Mouse (Mus musculus) ovary, postnatal 14 days (tissue): ENCODE data around the gene 2810408A11Rik.
A peak's percentile ranks its signal among the peaks of the same experiment; 100 is the strongest.

ENCODE experiments used
- DNase-seq: peaks from one replicate; pipeline ENCODE4 v3.0.0; 2022; ENCODE audit warnings: low spot score

The 2810408A11Rik gene

GRCm38 (mm10) chr11:69912716-69913530, 12.1 kb upstream of the 2810408A11Rik start:
- DNase-seq, result no peak

GRCm38 (mm10) chr11:69911701-69912100, 10.9 kb upstream of the 2810408A11Rik start:
- DNase-seq, result no peak

GRCm38 (mm10) chr11:69910781-69911560, 10.2 kb upstream of the 2810408A11Rik start:
- DNase-seq, result no peak

- no peak for DNase-seq
Measured at GRCm38 (mm10) chr11:69910177-69910576, 9.4 kb upstream of the 2810408A11Rik start.

GRCm38 (mm10) chr11:69909174-69909573, 8.4 kb upstream of the 2810408A11Rik start:
- no peak for DNase-seq

GRCm38 (mm10) chr11:69908645-69909044, 7.9 kb upstream of the 2810408A11Rik start:
- DNase-seq, result no peak

- DNase-seq, result no peak
Measured at GRCm38 (mm10) chr11:69904311-69904710, 3.5 kb upstream of the 2810408A11Rik start.

- DNase-seq, result no peak
Measured at GRCm38 (mm10) chr11:69902972-69903371, 2.2 kb upstream of the 2810408A11Rik start.

- no peak for DNase-seq
Measured at GRCm38 (mm10) chr11:69901993-69902392, 1.2 kb upstream of the 2810408A11Rik start.

GRCm38 (mm10) chr11:69901406-69901846, 639 bp upstream of the 2810408A11Rik start:
- DNase-seq, result peak; percentile 82

GRCm38 (mm10) chr11:69899870-69900269, 917 bp downstream of the 2810408A11Rik start:
- DNase-seq, result no peak

GRCm38 (mm10) chr11:69895291-69895690, 5.5 kb downstream of the 2810408A11Rik start, which contains the start of gene Acap1:
Acap1 (minus strand) TSS chr11:69895539.
- DNase-seq, result no peak

- no peak for DNase-seq
Measured at GRCm38 (mm10) chr11:69894671-69895070, 6.1 kb downstream of the 2810408A11Rik start.

GRCm38 (mm10) chr11:69891482-69891881, 9.3 kb downstream of the 2810408A11Rik start:
- DNase-seq, result no peak

- no peak for DNase-seq
Measured at GRCm38 (mm10) chr11:69886907-69887635, 13.7 kb downstream of the 2810408A11Rik start.

GRCm38 (mm10) chr11:69884663-69885062, 16.1 kb downstream of the 2810408A11Rik start:
- no peak for DNase-seq

- no peak for DNase-seq
Measured at GRCm38 (mm10) chr11:69884240-69884639, 16.5 kb downstream of the 2810408A11Rik start.

GRCm38 (mm10) chr11:69883527-69884151, 17.1 kb downstream of the 2810408A11Rik start:
- DNase-seq, result no peak

- no peak for DNase-seq
Measured at GRCm38 (mm10) chr11:69883066-69883465, 17.7 kb downstream of the 2810408A11Rik start.

- DNase-seq, result no peak
Measured at GRCm38 (mm10) chr11:69881787-69882670, 18.8 kb downstream of the 2810408A11Rik start.
